Mouse (Mus musculus): ENCODE measurements around the gene Ero1lb. TPM values are rescaled to one million over a fixed set of nuclear protein-coding genes. Genes with fewer than 3 reads are reported as not detected.
"Not testable (repeated sequence)": the region's sequence is repeated elsewhere in the genome, so short reads cannot be mapped to it uniquely, and the experiment has no call there.

The Ero1lb gene
- polyA plus RNA-seq, 1 experiment from 2014 or later = 16.7 TPM

DNA sequence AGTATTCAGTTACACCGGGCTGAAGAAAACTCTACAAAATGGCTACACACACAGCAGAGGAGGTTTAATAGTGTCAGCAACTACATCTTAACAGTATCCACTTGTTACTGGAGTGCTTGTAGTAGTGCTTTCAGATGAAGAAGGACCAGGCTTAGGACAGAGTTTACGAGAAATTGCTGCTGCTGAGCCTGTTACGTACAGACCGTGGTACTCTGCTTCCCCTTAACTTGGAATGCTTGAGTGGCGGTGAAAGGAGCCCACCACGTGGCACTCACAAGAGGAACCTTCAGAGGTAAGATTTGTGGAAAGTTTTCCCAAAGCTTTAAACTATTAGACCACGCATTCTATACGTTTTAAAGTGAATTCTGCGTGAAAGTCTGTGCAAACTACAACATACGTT is 49.3 kb downstream of the Ero1lb start:
- H3K27ac ChIP-seq (ENCODE audit: low read depth, low read length); ATAC-seq; H3K9me3 ChIP-seq (ENCODE audit: control insufficient read depth, low read length); H3K27me3 ChIP-seq (replicated peaks; ENCODE audit: control insufficient read depth, insufficient read depth, low read length); H3K4me3 ChIP-seq (ENCODE audit: low read length); H3K4me2 ChIP-seq (ENCODE audit: low read length); H3K9ac ChIP-seq (ENCODE audit: low read depth, low read length); H3K36me3 ChIP-seq (ENCODE audit: control insufficient read depth, insufficient read depth, low read length); H3K4me1 ChIP-seq (ENCODE audit: control insufficient read depth, insufficient read depth, low read depth, low read length): not testable (repeated sequence)
- WGBS = 94% methylated on average over 10 of the region's 10 CpGs

- not testable (repeated sequence) for H3K9ac ChIP-seq (ENCODE audit: low read depth, low read length); H3K4me3 ChIP-seq (ENCODE audit: low read length); H3K27ac ChIP-seq (ENCODE audit: low read depth, low read length); H3K4me1 ChIP-seq (ENCODE audit: control insufficient read depth, insufficient read depth, low read depth, low read length); H3K27me3 ChIP-seq (replicated peaks; ENCODE audit: control insufficient read depth, insufficient read depth, low read length); ATAC-seq; H3K9me3 ChIP-seq (ENCODE audit: control insufficient read depth, low read length); H3K4me2 ChIP-seq (ENCODE audit: low read length)
- 87% methylated on average over 3 of the region's 3 CpGs for WGBS
- peaks cover 16% of the 10 kb centered on the region; the same call in 1 of the 2 replicates for H3K36me3 ChIP-seq (ENCODE audit: control insufficient read depth, insufficient read depth, low read length)
Observed at GRCm38 (mm10) chr13:12616489-12616888, 50.8 kb downstream of the Ero1lb start.

DNA sequence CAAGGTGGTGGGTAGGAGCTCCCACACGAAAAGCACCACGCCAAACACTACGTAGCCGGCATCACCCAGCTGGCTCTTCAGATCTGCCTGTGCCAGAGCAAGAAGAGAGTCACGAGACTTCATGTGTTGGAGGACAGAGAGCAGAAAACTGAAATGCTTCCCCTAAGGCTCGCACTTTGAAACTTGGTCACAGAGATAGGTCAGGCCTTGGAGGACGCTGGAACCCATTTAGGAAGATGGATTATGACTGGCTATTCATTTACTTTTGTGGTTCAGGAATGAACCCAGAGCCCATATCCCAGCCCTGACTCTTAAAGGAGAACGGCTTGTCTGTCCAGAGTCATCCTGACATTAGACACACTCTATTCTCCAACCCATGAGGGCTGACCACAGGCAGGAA is 54.1 kb downstream of the Ero1lb start:
- peaks cover 17% of the 10 kb centered on the region; the same call in 1 of the 2 replicates for H3K36me3 ChIP-seq (ENCODE audit: control insufficient read depth, insufficient read depth, low read length)
- H3K4me1 ChIP-seq (ENCODE audit: control insufficient read depth, insufficient read depth, low read depth, low read length); H3K27ac ChIP-seq (ENCODE audit: low read depth, low read length); H3K9ac ChIP-seq (ENCODE audit: low read depth, low read length); ATAC-seq; H3K9me3 ChIP-seq (ENCODE audit: control insufficient read depth, low read length); H3K4me3 ChIP-seq (ENCODE audit: low read length); H3K27me3 ChIP-seq (replicated peaks; ENCODE audit: control insufficient read depth, insufficient read depth, low read length); H3K4me2 ChIP-seq (ENCODE audit: low read length): not testable (repeated sequence)
- 96% methylated on average over 8 of the region's 8 CpGs for WGBS

DNA sequence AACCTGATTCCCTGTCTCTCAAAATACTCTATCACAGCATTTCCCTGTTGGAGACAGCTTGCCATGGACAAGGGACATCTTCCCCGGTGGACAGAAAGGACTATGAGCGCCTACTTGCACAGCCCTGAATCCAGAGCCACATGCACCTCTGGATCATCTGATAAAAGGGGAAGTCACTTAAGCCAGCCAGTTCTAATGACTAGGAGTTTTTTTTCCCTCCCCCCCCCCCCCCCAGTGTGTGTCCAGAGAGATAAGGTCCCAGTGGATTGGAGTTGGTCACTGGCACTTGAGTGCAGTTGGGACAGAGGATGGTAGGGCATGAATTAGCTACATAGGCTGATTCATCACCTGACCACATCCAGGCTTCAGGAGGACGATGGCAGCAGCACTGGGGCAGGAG is 60.4 kb downstream of the Ero1lb start:
- not testable (repeated sequence) for H3K4me2 ChIP-seq (ENCODE audit: low read length); H3K4me1 ChIP-seq (ENCODE audit: control insufficient read depth, insufficient read depth, low read depth, low read length); H3K9me3 ChIP-seq (ENCODE audit: control insufficient read depth, low read length); H3K9ac ChIP-seq (ENCODE audit: low read depth, low read length); H3K27ac ChIP-seq (ENCODE audit: low read depth, low read length); ATAC-seq; H3K36me3 ChIP-seq (ENCODE audit: control insufficient read depth, insufficient read depth, low read length); H3K4me3 ChIP-seq (ENCODE audit: low read length); H3K27me3 ChIP-seq (replicated peaks; ENCODE audit: control insufficient read depth, insufficient read depth, low read length)
- WGBS = 88% methylated on average over 3 of the region's 3 CpGs

DNA sequence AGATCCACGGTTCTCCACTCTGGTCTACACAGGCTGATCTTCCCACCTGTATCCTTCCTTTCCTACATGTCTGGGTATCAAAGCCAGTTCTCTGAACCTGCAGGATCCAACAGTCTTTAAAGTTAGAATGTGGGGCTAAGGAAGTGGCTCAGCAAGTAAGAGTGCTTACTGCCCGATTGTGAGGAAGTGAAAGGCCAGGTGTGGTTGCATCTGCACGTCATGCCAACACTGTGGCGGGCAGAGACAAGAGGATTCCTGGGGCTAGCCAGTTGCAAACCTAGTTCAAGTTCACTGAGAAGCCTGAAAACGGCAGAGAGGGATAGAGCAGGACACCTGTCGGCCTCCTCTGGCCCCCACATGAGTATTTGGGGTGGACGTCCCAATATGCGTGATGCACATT is 62.1 kb downstream of the Ero1lb start:
- H3K27ac ChIP-seq (ENCODE audit: low read depth, low read length); H3K4me3 ChIP-seq (ENCODE audit: low read length); ATAC-seq; H3K36me3 ChIP-seq (ENCODE audit: control insufficient read depth, insufficient read depth, low read length); H3K4me2 ChIP-seq (ENCODE audit: low read length); H3K9ac ChIP-seq (ENCODE audit: low read depth, low read length); H3K27me3 ChIP-seq (replicated peaks; ENCODE audit: control insufficient read depth, insufficient read depth, low read length); H3K4me1 ChIP-seq (ENCODE audit: control insufficient read depth, insufficient read depth, low read depth, low read length); H3K9me3 ChIP-seq (ENCODE audit: control insufficient read depth, low read length): not testable (repeated sequence)
- 98% methylated on average over 8 of the region's 8 CpGs for WGBS

DNA sequence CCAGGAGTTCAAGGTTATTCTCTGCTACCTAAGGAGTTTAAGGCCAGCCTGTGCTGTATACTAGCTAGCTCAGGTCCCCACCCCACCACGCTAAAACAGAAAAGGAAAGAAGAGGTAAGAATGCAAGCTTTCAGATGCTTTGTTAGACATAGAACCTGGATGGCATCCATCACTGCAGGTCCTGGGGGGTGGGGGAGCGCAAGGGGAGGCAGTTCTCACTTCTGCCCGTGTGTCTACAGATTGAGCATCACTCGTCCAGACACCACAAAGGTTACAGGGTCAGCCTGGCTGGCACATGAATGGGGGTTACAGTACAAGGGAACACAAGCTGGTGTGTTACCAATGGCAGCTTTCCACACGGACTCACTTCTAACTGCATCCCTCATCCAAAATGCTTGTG is 62.5 kb downstream of the Ero1lb start:
- not testable (repeated sequence) for H3K9ac ChIP-seq (ENCODE audit: low read depth, low read length); H3K4me2 ChIP-seq (ENCODE audit: low read length); H3K27me3 ChIP-seq (replicated peaks; ENCODE audit: control insufficient read depth, insufficient read depth, low read length); H3K27ac ChIP-seq (ENCODE audit: low read depth, low read length); H3K36me3 ChIP-seq (ENCODE audit: control insufficient read depth, insufficient read depth, low read length); ATAC-seq; H3K4me1 ChIP-seq (ENCODE audit: control insufficient read depth, insufficient read depth, low read depth, low read length); H3K4me3 ChIP-seq (ENCODE audit: low read length); H3K9me3 ChIP-seq (ENCODE audit: control insufficient read depth, low read length)
- 95% methylated on average over 5 of the region's 5 CpGs for WGBS

- not testable (repeated sequence) for H3K9me3 ChIP-seq (ENCODE audit: control insufficient read depth, low read length); H3K4me1 ChIP-seq (ENCODE audit: control insufficient read depth, insufficient read depth, low read depth, low read length); H3K27me3 ChIP-seq (replicated peaks; ENCODE audit: control insufficient read depth, insufficient read depth, low read length); H3K36me3 ChIP-seq (ENCODE audit: control insufficient read depth, insufficient read depth, low read length); H3K9ac ChIP-seq (ENCODE audit: low read depth, low read length); ATAC-seq; H3K4me2 ChIP-seq (ENCODE audit: low read length); H3K4me3 ChIP-seq (ENCODE audit: low read length); H3K27ac ChIP-seq (ENCODE audit: low read depth, low read length)
- WGBS = 95% methylated on average over 5 of the region's 5 CpGs
Observed at GRCm38 (mm10) chr13:12630252-12630651, 64.6 kb downstream of the Ero1lb start.

DNA sequence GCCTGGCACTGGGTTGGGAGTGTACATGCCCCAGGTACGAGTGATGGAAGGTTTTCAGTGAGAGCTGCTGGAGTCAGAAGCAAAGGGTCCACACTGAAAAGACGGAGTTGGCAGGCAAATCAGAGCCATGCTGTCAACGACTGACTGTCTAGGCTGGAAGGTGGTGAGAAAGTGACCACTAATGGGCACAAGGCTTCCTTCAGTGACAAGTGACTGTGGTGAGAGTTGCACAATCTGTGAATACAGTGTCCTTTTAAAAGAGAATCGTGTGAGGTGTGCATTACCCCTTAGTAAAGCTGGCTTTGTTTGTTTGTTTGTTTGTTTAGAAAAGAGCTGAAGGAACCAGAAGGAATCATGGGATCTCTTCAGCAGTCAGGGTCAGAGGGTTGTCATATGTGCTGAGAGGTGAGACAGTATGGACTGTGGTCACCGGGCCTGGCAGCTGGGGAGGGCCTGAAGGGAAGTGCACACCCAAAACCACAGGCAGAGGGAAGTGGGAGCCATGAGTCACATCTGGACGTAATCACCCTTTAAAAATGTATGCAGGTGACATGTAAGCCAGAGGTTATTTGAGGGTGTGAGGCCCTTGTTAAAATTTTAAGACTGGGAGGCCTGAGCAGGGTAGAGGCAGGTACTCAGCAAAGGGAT is 69.4 kb downstream of the Ero1lb start:
- not testable (repeated sequence) for H3K9ac ChIP-seq (ENCODE audit: low read depth, low read length); H3K4me2 ChIP-seq (ENCODE audit: low read length); H3K27me3 ChIP-seq (replicated peaks; ENCODE audit: control insufficient read depth, insufficient read depth, low read length); H3K36me3 ChIP-seq (ENCODE audit: control insufficient read depth, insufficient read depth, low read length); H3K4me3 ChIP-seq (ENCODE audit: low read length); H3K4me1 ChIP-seq (ENCODE audit: control insufficient read depth, insufficient read depth, low read depth, low read length); H3K9me3 ChIP-seq (ENCODE audit: control insufficient read depth, low read length); H3K27ac ChIP-seq (ENCODE audit: low read depth, low read length)
- ATAC-seq = 0 out of 2 replicates have a peak, but pooled peaks have one; percentile 35
- 100% methylated on average over 1 of the region's 6 CpGs for WGBS

GRCm38 (mm10) chr13:12642795-12643194 is 77.1 kb downstream of the Ero1lb start:
- not testable (repeated sequence) for H3K9me3 ChIP-seq (ENCODE audit: control insufficient read depth, low read length); H3K4me3 ChIP-seq (ENCODE audit: low read length); H3K4me1 ChIP-seq (ENCODE audit: control insufficient read depth, insufficient read depth, low read depth, low read length); H3K27ac ChIP-seq (ENCODE audit: low read depth, low read length); H3K9ac ChIP-seq (ENCODE audit: low read depth, low read length); ATAC-seq; H3K27me3 ChIP-seq (replicated peaks; ENCODE audit: control insufficient read depth, insufficient read depth, low read length); H3K36me3 ChIP-seq (ENCODE audit: control insufficient read depth, insufficient read depth, low read length); H3K4me2 ChIP-seq (ENCODE audit: low read length)
- WGBS = 90% methylated on average over 3 of the region's 4 CpGs

- not testable (repeated sequence) for H3K36me3 ChIP-seq (ENCODE audit: control insufficient read depth, insufficient read depth, low read length); H3K9me3 ChIP-seq (ENCODE audit: control insufficient read depth, low read length); H3K4me3 ChIP-seq (ENCODE audit: low read length); H3K9ac ChIP-seq (ENCODE audit: low read depth, low read length); H3K4me2 ChIP-seq (ENCODE audit: low read length); H3K27ac ChIP-seq (ENCODE audit: low read depth, low read length); ATAC-seq; H3K4me1 ChIP-seq (ENCODE audit: control insufficient read depth, insufficient read depth, low read depth, low read length); H3K27me3 ChIP-seq (replicated peaks; ENCODE audit: control insufficient read depth, insufficient read depth, low read length)
- WGBS = 65% methylated on average over 4 of the region's 5 CpGs
Observed at GRCm38 (mm10) chr13:12646676-12647075, 81.0 kb downstream of the Ero1lb start.

All from hindbrain, embryonic 16.5 days (tissue).